Mouse (Mus musculus) liver, postnatal 0 days (tissue): ENCODE measurements at regions not wholly inside any gene's neighbourhood (a gene's known extent, or its start where the extent isn't known, plus 50 kb on each side); places are given as distances from the start of the nearest gene placed in this dataset.
"Not testable (repeated sequence)": the region's sequence is repeated elsewhere in the genome, so short reads cannot be mapped to it uniquely, and the experiment has no call there.

Experiments
- CTCF ChIP-seq: sonication (generic); IDR thresholded peaks from 2 replicates; pipeline ENCODE4 v1.5.1; 2016; ENCODE audit warnings: antibody characterized with exemption, low read depth
- EP300 ChIP-seq: IDR thresholded peaks from 2 replicates; pipeline ENCODE4 v1.6.1; 2016; ENCODE audit warnings: antibody characterized with exemption, low read depth, mild to moderate bottlenecking

- not testable (repeated sequence) for TF ChIP-seq CTCF, EP300
Observed at GRCm38 (mm10) chr12:21649381-21649780, 231.9 kb upstream of the Ywhaq start.
